In the genomic region with DNA sequence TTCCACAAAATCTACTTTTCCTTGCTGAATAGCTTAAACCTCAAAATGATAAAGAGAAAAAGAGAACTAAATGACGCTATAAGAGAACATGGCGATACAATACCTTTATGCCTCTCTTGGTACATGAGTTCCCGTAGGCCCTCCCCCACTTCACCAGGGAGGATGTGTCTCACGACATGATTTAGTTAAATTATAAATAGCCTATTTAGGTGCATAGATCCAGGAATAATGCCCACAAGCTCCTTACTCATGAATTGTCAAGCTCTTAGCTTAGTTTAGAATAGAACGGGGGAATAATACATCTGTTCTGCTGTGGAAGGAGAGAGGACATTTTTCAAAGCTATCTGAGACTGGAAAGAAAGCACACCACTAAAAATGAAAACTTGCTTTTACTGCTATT, we compare ENCODE assay signal across 32 mouse cellular contexts. TPM values are rescaled to one million over a fixed set of nuclear protein-coding genes. Genes with fewer than 3 reads are reported as not detected.
DNase-seq lines count a peak whose midpoint lies in the region; ATAC-seq and TF ChIP-seq lines count a peak whose summit lies in the region.
"Had no signal": no experiment of that assay in that cellular context is flagged by ENCODE, and none has a peak within 500 bp of the region (broad histone marks: within the 10 kb centered on the region; RNA-seq: fewer than 3 reads in every experiment).

No protein-coding gene starts in this region.

- no peak for ATAC-seq in hindbrain, embryonic 13.5 days (ENCODE audit: low FRiP score)
- ATAC-seq in hindbrain, postnatal 0 days, result no peak
- ATAC-seq in midbrain, embryonic 15.5 days (replicated peaks), result no peak
- ATAC-seq: forebrain, embryonic 14.5 days; inflammation-experienced regulatory T-cells, adult 6 months; Patski had no signal

- no peaks in the 10 kb centered on the region for H3K9me3 ChIP-seq in hindbrain, embryonic 13.5 days
- peaks cover 3% of the 10 kb centered on the region; the same call in 1 of the 2 replicates for H3K9me3 ChIP-seq in hindbrain, postnatal 0 days (ENCODE audit: low read length)
- H3K9me3 ChIP-seq in midbrain, embryonic 15.5 days, result no peaks in the 10 kb centered on the region
- H3K9me3 ChIP-seq: embryonic facial prominence, embryonic 13.5 days; heart, embryonic 10.5 days; limb, embryonic 15.5 days; stomach, embryonic 15.5 days had no signal

- H3K27me3 ChIP-seq in hindbrain, embryonic 13.5 days, result no peaks in the 10 kb centered on the region
- H3K27me3 ChIP-seq in hindbrain, postnatal 0 days (ENCODE audit: insufficient read depth, low read length), result no peaks in the 10 kb centered on the region
- no peaks in the 10 kb centered on the region for H3K27me3 ChIP-seq in midbrain, embryonic 15.5 days (replicated peaks)
- H3K27me3 ChIP-seq: CH12.LX; embryonic facial prominence, embryonic 13.5 days; limb, embryonic 15.5 days; Patski; stomach, embryonic 15.5 days had no signal

- no peak overlapping the region for H3K4me3 ChIP-seq in hindbrain, embryonic 13.5 days
- no peak overlapping the region for H3K4me3 ChIP-seq in hindbrain, postnatal 0 days (ENCODE audit: low read length)
- no peak overlapping the region for H3K4me3 ChIP-seq in midbrain, embryonic 15.5 days
- H3K4me3 ChIP-seq: embryonic facial prominence, embryonic 13.5 days; erythroblast, embryonic 14.5 days; heart, embryonic 10.5 days; limb, embryonic 15.5 days; stomach, embryonic 15.5 days had no signal

- no peak overlapping the region for H3K4me2 ChIP-seq in hindbrain, embryonic 13.5 days
- no peak overlapping the region for H3K4me2 ChIP-seq in hindbrain, postnatal 0 days (ENCODE audit: low read depth, low read length)
- H3K4me2 ChIP-seq in midbrain, embryonic 15.5 days, result no peak overlapping the region
- H3K4me2 ChIP-seq: embryonic facial prominence, embryonic 13.5 days; limb, embryonic 15.5 days; lung, embryonic 14.5 days; stomach, embryonic 15.5 days had no signal

- DNase-seq in hindbrain, postnatal 0 days (ENCODE audit: low spot score), result no peak
- peak; percentile 35 to 91 for DNase-seq in left cerebral cortex, postnatal 25 days (ENCODE audit: low spot score in 2 of 2)
- DNase-seq in left cerebral cortex, postnatal 4 days, result no peak
- peak; percentile 84 for DNase-seq in brain, adult 2 months (ENCODE audit: low read depth, low spot score)
- DNase-seq in kidney, adult 18-20 months, result no peak
- DNase-seq: adrenal gland, adult 2 months; B cell, adult 2 months; cerebellum, adult 2 months; cerebellum, postnatal 25 days; heart, postnatal 4 days; kidney, adult 2 months; lung, embryonic 14.5 days; thymus, adult 18-20 months; thymus, postnatal 36 days had no signal

- H3K9ac ChIP-seq in hindbrain, embryonic 13.5 days, result no peak overlapping the region
- H3K9ac ChIP-seq in hindbrain, postnatal 0 days (replicated peaks; ENCODE audit: low read length), result no peak overlapping the region
- H3K9ac ChIP-seq in midbrain, embryonic 15.5 days, result no peak overlapping the region
- H3K9ac ChIP-seq: embryonic facial prominence, embryonic 13.5 days; limb, embryonic 15.5 days; liver, embryonic 14.5 days; lung, embryonic 14.5 days; stomach, embryonic 15.5 days had no signal

- peaks cover 5% of the 10 kb centered on the region; the same call in 1 of the 2 replicates for H3K36me3 ChIP-seq in hindbrain, embryonic 13.5 days
- H3K36me3 ChIP-seq in hindbrain, postnatal 0 days (ENCODE audit: insufficient read depth, low read length), result no peaks in the 10 kb centered on the region
- no peaks in the 10 kb centered on the region for H3K36me3 ChIP-seq in midbrain, embryonic 15.5 days (replicated peaks)
- H3K36me3 ChIP-seq: embryonic facial prominence, embryonic 13.5 days; G1E; heart, embryonic 10.5 days; limb, embryonic 15.5 days; stomach, embryonic 15.5 days had no signal

- intact Hi-C loops in left cerebral cortex, postnatal 25 days (cut with DNase I), result loop anchor here (1.0 to 5.0 kb wide), 2 partner anchors 27 to 60 kb away; no protein-coding TSS in a partner anchor
- intact Hi-C loops in left cerebral cortex, postnatal 4 days (cut with DNase I), result no loop called here

- 61% methylated on average over 5 of the region's 5 CpGs for WGBS in hindbrain, embryonic 13.5 days
- 60% methylated on average over 5 of the region's 5 CpGs for WGBS in hindbrain, postnatal 0 days
- 56% methylated on average over 5 of the region's 5 CpGs for WGBS in midbrain, embryonic 15.5 days

- peak overlapping the region; percentile 31; the same call in 1 of the 2 replicates for H3K27ac ChIP-seq in hindbrain, embryonic 13.5 days
- no peak overlapping the region for H3K27ac ChIP-seq in hindbrain, postnatal 0 days
- H3K27ac ChIP-seq in midbrain, embryonic 15.5 days, result peak overlapping the region; percentile 62
- H3K27ac ChIP-seq: embryonic facial prominence, embryonic 13.5 days; heart, embryonic 10.5 days; kidney, postnatal 0 days; limb, embryonic 15.5 days; liver, embryonic 14.5 days; stomach, embryonic 15.5 days had no signal

- H3K4me1 ChIP-seq in hindbrain, embryonic 13.5 days (replicated peaks), result peaks cover 11% of the 10 kb centered on the region
- peaks cover 4% of the 10 kb centered on the region; the same call in 1 of the 2 replicates for H3K4me1 ChIP-seq in hindbrain, postnatal 0 days (ENCODE audit: insufficient read depth, low read length)
- H3K4me1 ChIP-seq in midbrain, embryonic 15.5 days, result peaks cover 11% of the 10 kb centered on the region
- H3K4me1 ChIP-seq: embryonic facial prominence, embryonic 13.5 days; heart, embryonic 10.5 days; limb, embryonic 15.5 days; stomach, embryonic 15.5 days had no signal

- TF ChIP-seq CTCF in hindbrain, postnatal 0 days (IDR thresholded peaks at IDR 0.05; ENCODE audit: low read depth), result no peak

RNA-seq across cellular contexts. Expression of gene Mapk10, which starts 43.8 kb away (rescaled TPM):
- 88.8 and 101 TPM in 2 replicates for polyA plus RNA-seq in hindbrain, embryonic 13.5 days (2015; fragmentation: Nextera tagmentation; extraction: Ambion mirVana)
- total RNA-seq in hindbrain, postnatal 0 days (2014; rRNA removed), result 23.4 and 108 TPM in 2 replicates
- 69.6 and 80.1 TPM in 2 replicates for polyA plus RNA-seq in hindbrain, postnatal 0 days (2015; fragmentation: Nextera tagmentation; extraction: Ambion mirVana)
- 100 to 1,000 TPM; 466 to 482 TPM for total RNA-seq in left cerebral cortex, postnatal 25 days (2021)
- 100 to 1,000 TPM; 226 to 253 TPM for total RNA-seq in left cerebral cortex, postnatal 4 days (2021)
- polyA plus RNA-seq in midbrain, embryonic 15.5 days (2015; fragmentation: Nextera tagmentation; extraction: Ambion mirVana), result 111 and 135 TPM in 2 replicates
- total RNA-seq: granulocyte monocyte progenitor cell, adult 5-6 weeks; megakaryocyte, adult 5-6 weeks; monocyte, adult 5-6 weeks; neutrophil, adult 5-6 weeks had no signal
- polyA plus RNA-seq: erythroblast, embryonic 14.5 days; G1E; inflammation-experienced regulatory T-cells, adult 6 months had no signal

Comparison
In these comparisons a context has a peak if more than half of its experiments do, and no peak if none do; other contexts are left out.
1. DNase-seq: peak in left cerebral cortex, postnatal 25 days (2 of 2) and brain, adult 2 months (single experiment); none in hindbrain, postnatal 0 days (single experiment), left cerebral cortex, postnatal 4 days (single experiment) and kidney, adult 18-20 months (single experiment).